Mouse (Mus musculus): ENCODE measurements at regions not wholly inside any gene's neighbourhood (a gene's known extent, or its start where the extent isn't known, plus 50 kb on each side); places are given as distances from the start of the nearest gene placed in this dataset.
A peak's percentile ranks its signal among the peaks of the same experiment; 100 is the strongest.

DNA sequence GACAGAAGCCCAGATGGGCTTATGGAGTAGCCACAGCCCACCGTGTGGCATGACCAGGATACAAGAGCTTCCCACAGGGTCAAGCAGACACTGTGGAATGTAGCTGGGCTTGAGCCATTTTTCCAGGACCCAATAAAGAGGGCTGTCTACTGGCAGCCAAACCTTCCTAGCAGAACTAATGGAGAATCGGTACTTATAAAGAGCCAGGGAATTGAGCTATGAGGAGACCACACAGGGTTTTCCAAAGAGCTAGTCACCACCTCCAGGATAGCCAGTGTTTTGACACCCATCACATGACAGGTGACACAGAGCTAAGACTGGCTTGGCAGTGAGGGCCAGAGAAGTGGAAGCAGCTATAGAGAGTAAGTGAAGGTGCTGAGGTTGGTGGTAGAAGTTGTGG is 149.9 kb downstream of the Map2k4 start:
- no peak for DNase-seq (ENCODE audit: low spot score in 2 of 2)

DNA sequence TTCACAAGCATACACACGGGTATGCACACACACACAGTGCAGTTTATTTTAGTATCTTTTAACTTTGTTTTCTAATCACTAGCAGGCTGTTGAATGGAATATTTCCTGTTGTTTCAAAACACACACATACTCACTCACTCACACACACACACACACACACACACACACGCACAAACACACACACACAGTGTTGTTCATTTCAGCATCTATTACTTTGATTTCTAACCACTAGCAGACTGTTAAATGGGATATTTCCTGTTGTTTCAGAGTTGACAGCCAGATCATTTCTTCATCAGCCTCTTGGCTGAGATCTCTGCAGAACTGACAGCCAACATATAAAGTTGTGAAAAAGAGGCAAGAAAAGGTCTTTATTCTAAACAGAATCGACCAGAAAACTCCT is 150.9 kb downstream of the Map2k4 start:
- DNase-seq (ENCODE audit: low spot score in 2 of 2), result no peak

DNA sequence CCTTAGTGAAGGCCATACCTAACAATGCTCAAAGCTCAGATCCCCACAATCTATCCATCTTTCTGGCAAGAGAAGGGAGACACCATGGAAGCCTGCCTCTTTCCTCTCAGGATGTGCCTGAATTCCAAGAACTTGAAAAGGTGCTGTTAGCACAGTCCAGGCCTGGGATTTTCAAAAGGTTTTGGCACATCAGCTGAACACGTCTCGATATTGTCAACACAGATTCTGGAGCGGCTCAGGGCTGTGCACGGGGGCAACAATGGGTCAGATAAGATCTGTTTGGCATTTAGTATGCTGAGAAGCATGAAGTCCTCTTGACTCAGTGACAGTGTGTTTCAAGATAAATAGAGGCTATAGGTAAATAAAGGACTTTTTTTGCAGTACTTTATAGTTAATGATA is 152.8 kb downstream of the Map2k4 start:
- DNase-seq (ENCODE audit: low spot score in 2 of 2), result no peak

DNA sequence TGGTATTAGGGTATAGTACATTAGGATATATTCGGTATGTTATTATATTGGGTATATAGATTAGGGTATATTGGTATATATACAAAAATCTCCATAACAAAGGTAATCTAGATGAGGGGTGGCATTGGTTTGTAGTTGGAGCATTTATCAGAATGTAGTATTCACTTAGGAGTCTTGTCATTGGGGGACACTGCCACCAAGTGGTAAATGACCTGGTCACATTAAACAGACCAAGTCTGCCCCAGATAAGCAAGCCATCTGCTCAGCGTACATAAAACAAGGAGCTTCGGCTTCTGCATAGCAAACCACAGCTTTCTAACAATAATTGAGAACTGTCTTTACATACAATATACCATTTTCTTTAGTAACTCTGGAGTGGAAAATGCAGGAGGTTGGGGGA is 156.9 kb downstream of the Map2k4 start:
- peak in 1 of 2 experiments; percentile 33 for DNase-seq (ENCODE audit: low spot score in 2 of 2)

DNA sequence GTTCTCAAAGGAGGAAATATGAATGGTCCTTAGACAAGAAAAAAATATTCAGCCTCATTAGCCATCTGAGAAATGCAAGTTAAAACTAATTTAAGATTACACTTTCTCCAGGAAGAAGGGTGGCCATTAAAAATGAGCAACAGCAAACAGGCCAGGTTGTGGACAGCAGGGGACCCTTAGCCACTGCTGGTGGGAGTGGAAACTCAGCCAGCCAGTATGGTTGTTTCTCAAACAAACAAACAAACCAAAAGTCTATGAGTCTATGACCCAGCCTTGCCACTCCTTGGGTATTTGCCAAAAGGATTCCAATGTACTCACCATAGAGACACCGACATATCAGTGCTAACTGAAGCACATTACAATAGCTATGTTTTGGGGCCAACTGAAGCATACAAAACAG is 157.7 kb downstream of the Map2k4 start:
- no peak for DNase-seq (ENCODE audit: low spot score in 2 of 2)

DNA sequence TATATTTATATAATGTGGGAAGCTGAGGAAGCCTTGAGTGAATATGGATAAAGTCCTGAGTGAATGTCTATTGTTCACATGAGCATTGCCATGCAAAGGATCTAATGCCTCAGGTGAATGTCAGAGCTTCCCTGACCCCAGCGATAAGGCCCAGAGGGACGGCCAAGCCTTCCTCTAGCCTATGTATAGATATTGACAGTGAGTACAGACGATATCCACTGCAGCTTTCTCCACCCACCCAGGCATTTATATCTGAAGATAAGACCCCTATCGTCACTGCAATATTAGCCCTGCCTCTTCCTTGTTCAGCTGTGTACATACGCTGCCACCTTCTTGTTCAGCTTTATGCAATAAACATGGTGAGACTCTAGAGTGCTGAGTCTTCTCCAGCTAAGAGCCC is 158.8 kb downstream of the Map2k4 start:
- DNase-seq (ENCODE audit: low spot score in 2 of 2), result no peak

DNA sequence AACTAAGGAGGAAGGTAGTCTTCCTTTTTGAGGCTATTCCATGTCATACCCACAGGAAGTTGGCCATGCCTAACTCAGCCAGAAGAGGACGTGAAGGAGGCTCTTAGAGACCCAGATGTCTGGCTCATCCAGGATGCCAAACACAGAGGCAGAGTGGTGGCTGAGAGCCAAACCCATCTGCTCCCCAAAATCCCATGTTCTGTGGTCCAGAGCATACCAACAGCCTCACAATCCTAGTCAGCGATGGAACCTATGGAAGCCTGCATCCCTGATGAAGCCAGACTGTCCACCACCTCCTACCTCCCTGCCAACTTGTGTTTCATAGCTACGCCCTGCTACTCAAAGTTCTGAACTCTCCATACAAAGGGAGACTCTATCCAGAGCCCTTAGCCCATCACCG is 169.1 kb downstream of the Map2k4 start:
- peak in 1 of 2 experiments; percentile 7 for DNase-seq (ENCODE audit: low spot score in 2 of 2)

DNA sequence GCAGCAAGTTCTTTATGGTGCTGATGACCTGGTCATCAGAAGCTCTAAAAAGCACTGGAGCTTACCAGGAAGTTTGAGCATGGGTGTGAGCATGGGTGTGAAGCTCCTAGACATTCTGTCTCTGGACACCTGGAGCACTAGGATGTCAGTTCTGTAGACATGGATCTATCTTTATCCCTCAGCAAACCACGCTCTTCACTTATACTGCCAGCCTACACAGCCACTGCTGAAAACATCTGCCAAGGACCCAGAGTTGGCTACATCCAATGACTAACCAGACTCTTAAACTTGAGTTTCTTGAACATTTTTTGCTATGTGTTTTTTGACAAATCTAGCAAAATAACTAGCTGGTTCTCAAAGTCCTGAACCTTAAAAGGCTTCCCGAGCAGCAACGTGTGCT is 177.6 kb downstream of the Map2k4 start:
- DNase-seq (ENCODE audit: low spot score in 2 of 2), result no peak

DNA sequence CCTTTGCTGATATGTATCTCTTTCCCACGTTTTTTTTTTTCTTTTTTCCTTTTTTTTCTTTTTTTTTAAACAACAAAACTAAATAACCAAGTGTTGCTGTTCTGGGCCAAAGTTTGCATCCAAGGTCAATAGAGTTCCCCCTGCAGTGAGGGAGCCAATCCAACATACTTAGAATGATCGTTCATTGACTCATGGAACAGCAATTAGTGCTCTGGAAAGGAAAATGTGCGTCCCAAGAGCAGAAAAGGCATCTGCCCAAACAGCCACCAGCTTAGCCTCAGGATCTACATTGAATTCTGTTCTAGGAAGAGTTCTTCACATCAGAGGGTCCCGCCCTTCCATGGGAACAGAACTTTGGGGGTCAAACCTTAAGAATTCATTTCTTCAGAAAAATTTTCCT is 179.0 kb downstream of the Map2k4 start:
- DNase-seq (ENCODE audit: low spot score in 2 of 2), result no peak

DNA sequence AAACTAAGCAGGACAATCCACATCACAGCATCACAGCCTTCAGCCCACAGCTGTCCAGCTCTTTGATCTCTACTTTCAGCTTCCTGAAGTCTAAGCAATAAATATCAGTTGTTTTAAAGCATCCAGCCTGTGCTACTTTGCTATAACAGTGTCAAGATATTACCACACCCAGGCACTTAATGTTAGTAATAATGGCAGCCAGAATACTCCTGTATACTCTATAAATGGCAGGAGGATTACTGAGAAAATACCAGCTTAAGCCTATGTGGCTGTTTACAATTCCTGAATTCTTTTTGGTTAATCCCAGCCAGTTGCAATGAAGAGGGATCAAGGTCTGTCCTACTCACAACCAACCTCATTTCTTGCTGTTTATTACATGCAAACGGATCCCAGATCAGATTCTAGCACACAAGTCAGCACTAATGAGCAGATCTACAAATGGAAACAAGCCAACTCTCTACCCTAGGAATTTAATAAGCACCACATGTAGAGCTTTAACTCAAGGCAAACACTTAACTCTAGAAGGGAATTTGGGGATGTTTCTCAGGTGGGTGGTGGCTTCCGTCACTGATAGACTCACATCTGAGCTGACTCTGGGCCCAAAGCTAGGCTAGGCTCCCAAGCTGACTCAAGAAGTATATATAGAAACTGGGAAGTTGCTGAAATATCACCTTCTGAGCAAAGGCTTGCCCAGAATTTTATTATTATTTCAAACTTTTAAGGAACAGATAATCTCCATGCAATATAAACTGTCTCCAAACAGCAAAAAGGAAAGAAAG is 190.6 kb downstream of the Map2k4 start:
- no peak for DNase-seq (ENCODE audit: low spot score in 2 of 2)

DNA sequence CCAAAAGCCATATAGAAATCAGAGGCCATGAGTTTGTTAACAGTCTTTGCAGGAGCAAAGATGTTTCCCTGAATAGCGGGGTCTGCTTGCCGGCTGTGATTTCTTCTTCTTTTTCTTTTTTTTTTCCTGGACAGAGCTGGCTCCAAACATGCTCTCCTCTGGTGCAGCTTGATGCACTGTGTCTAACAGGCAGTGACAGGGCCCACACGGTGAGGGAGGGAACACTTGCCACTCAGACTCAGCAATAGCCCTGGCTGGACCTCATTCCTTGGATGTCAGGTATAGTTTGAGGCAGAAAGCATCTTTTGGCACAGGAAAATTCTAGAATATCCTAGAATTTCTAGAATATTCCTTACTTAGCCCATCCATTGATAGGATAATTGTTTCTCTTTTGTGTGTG is 199.6 kb downstream of the Map2k4 start:
- DNase-seq (ENCODE audit: low spot score in 2 of 2), result no peak

DNA sequence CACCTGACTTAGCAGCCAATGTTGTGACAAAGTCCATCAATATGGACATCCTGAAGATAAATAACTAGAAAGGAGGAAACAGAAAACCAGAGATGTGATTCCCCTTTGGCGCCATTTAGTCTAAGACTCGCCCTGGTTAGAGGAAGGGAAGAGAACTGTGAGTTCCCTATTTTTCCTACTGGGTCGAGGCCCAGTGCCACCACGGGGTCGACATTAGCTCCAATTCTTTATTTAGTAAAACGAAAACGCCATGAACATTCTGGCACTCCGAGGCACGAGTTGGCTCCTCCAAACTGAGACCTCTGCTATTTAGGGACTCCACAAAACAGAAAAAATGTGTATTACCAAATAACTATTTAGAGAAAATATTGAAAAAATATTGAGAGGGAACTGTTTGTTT is 220.3 kb downstream of the Map2k4 start:
- DNase-seq (ENCODE audit: low spot score in 2 of 2), result no peak

DNA sequence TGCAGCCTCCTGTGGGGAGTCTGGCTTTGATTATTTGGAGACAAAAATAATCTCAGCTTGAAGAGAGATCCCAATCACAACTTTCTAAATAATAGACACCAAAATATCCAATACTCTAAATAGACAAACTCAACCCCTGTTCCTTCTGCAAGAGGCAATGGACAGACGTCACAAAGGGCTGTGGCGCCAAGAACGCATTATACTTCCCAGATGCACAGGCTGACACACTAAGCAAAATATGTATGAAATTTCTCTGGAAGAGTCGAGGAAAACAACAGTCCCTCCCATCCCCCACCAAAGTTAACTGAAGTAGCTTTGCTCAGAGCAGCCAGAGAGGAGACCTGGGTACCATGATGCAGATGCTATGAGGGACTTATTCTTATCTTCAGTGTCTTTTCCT is 229.9 kb downstream of the Map2k4 start:
- DNase-seq (ENCODE audit: low spot score in 2 of 2), result no peak

DNA sequence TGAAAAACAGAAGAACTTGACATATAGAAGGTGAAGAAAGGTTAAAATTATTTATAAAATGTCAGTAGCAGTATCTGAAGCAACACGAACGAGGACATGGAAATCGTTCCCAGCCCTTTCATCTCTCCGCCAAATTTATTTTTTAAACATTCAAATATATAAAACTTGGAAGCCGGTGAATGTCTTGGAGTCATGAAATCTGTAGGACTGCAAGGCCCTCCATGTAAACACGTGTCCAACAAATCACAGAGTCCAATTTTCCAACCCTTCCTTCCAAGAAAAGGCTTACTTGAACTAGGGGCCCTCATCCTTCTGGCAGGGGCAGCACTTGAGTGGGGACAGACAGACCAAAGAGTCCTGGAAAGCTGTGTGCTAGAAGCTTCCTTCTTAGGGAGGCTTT is 237.0 kb downstream of the Map2k4 start:
- DNase-seq (ENCODE audit: low spot score in 2 of 2), result no peak

DNA sequence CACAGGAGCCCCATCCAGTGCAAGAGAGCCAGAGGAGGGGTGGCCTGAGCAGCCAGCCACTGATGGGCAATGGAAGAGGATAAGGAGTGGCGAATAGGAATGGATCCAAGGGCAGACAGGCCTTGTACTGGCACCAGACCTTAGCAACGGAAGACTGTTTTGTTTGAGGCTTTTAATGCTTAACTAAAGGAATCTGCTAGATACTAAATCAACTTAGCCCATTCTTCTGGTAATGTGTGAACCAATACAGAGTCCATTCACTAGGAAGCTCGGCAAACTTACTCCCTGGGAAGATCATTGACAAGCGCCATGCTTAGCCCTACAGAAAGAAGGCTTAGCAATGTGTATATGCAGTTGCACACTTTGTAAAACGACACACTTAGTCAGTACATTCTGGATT is 243.8 kb downstream of the Map2k4 start:
- DNase-seq (ENCODE audit: low spot score in 2 of 2), result no peak

DNA sequence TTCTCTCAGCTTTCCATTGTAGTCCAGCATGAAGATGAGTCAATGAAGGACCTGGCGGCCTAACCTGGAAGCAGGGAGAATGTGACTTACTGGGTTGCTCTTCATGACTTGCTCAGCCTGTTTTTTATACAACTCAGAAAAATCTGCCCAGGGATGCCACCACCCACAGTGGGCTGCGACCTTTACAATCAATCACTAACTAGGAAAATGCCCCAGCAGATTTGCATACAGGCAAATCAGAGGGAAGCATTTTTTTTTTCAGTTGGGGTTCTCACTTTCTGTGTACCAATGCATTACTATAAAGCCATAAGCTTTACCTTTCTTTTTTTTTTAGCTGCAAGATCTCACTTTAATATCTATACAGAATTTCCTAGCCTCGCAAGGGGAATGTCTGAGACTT is 244.5 kb downstream of the Map2k4 start:
- no peak for DNase-seq (ENCODE audit: low spot score in 2 of 2)

DNA sequence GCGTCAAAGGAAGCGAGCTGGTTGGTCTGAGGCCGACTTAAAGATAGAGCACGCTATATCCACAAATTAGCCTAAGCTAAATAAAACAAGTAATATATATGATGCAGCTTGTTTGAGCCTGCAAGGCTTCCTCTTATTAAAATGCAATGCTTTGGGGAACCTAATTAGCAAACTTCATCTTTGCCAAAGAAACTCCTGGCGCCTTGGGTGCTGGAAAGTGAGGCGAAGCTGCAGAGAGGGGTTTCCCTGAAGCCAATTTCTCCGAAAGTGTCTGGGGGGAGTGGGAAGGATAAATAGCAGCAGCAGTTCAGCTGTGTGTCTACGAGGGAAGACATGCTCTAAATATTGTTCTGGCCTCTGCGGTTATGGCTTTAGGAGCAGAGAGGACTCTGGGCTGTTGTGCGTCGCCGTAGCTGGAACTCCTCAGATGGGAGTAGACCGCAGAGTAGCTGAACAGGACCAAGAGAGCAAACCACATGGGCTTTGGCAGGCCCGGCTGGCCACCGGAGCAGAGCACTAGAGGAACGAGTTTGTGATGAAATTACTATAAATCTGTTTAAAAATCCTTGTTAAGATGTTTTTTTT is 251.0 kb downstream of the Map2k4 start:
- no peak for DNase-seq (ENCODE audit: low spot score in 2 of 2)

DNA sequence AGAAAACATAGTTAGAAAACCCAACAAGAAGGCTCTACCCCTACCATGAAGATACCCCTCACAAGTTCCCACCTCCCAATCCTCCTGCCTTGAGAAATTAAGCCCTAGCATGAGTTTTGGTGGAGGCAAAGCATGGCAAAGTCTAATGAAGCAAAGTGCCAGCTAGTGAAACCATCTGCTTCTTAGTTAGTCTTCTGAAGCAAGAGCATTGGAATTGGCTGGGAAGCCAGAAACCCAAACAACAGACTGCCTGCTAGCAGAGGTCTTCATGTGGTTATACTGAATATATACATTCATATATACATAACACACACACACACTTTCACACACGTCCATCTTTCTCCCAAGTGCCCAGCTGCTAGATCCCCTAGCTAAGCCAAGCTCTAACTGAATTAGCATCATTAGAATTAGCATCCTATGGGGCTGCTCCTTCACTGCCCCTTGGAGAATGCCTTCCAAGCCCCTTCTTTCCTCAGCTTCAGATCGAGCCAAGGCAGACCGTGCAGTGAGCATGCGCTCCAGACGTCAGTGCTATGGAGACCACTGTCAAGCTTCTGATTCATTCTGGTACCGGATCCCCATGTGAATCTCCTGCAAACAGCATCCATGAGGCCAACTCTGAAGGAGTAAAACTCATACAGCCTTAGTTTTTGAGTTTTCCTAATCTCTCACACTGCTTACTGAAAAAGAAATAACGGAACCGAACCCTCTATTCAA is 252.2 kb downstream of the Map2k4 start:
- no peak for DNase-seq (ENCODE audit: low spot score in 2 of 2)

DNA sequence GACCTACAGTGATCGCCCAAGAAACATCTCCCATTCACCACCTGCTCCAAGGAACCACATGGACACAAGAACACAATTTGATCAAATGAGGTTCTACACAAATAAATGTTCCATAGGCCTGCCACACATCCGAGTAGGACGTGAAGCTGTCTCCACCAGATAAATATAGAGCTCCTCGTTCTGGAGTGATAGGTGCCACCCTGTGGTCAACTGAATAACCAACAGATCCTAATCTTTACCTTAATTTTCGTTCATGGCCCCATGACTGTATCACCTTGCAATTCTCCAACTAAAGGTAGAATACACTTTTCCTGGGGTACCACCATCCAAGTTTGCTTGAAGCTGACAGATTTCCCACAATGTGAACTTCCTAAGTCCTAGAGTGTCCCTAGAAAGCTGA is 257.4 kb downstream of the Map2k4 start:
- DNase-seq (ENCODE audit: low spot score in 2 of 2), result peak in 1 of 2 experiments; percentile 16

DNA sequence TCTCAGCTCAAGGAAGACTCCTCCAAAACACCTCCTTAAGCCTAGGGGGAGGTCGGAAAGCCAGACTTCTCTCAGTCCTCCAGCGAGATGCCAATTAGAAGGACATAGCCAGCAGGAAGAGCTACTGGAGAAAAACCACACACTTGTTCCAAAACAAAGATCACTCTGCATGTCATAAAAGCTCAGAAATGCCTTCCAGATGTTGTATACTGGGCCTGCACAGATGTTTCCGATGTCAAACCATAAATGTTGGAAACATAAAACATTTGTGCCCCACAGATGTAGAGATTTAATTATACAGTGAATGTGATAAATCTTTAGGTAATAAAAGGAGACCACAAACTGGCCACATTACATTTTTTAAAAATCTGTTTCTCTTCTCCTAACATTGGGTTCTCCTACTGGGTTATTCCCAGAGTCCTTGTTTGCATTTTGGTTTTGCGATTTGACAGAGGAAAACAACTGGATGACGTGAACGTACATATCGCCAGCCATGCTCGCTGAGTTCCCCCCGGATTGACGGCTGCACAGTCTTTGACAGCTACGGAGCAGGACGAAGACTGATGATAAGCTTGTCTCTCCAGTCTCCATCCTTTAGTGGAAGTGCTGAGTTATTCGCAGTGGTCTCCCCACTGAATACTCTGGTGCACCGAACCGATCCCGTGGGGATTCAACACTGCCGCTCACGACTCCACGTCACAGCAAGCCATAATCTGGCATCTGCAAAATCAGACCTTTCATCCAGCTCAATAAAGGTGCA is 235.5 kb upstream of the Myocd start:
- DNase-seq (ENCODE audit: low spot score in 2 of 2), result no peak

DNA sequence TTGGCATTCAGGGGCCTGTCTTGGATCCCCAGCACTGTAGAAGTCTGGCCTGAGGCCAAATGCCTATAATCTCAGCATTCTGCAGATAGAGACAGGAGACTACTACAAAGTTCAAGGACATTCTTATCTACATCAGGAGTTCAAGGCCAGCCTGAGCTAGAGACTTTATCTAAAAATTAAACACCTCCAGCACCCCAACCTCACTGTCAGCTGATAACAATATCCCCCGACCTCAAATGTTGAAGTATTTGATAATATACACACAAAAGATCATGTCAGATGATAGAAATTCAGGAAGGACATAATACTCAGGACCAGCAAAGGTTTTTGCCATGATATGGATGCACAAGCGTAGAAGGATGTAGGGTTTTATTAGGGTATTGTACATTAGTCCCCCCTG is 228.2 kb upstream of the Myocd start:
- no peak for DNase-seq (ENCODE audit: low spot score in 2 of 2)

DNA sequence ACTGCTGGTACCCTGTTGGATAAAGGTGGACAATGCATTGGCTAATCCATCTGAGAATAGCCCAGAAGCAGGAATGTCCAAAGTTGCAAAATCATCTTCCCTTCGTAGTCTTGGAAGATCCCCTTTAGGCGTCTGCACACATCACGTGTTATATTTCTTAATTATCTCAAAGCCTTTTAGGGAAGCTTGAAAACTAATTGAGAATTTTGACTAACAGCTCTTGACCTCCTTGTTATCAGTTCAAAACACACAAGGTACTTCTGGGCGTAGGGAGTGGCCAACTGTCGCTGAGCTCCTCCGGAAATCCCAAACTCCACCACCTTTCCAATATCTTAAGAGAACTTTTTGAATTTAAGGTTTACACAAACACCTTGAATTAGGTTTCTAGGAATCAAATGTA is 227.6 kb upstream of the Myocd start:
- DNase-seq (ENCODE audit: low spot score in 2 of 2), result no peak
